Mouse (Mus musculus): ENCODE measurements around the gene Il6st. TPM values are rescaled to one million over a fixed set of nuclear protein-coding genes. Genes with fewer than 3 reads are reported as not detected.
"Not testable (repeated sequence)": the region's sequence is repeated elsewhere in the genome, so short reads cannot be mapped to it uniquely, and the experiment has no call there.

Il6st gene
- total RNA-seq (2021) = 100 to 1,000 TPM; 164 to 212 TPM

DNA sequence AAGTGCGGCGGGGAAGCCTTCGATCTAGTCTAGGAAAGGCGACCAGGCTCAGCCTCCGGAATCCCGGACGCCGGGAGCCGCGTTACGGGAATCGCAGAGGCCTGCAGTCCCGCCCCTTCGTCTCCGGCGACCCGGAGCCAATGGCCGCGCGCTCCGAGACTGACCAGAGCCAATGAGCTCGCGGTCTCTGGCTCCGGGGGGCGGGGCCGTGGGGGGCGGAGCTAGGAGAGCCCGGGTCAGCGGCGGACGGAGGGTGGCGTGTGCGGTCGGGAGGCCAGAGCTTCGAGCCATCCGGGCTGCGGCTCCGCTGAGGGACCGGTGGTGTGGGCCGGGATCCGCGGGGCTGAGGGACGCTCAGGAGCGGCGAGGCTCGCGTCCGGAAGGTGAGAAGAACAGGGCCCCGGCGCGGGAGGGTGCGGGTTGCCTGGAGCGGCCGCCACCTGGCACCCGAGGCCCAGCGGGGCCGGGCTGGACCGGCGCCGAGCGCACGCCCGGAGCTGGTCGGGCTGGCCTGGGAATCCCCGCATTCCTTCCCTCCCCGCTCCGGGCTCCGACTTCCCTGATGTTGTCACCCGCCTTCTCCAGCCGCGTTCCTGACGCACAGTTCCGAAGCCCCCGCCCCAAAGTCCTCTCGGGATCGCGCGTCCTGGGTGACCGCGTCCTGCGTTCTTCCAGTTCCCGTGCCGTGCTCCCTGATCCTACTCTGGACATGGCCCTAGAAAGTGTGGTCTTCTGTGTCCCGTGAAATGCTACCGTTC is at the start of gene Il6st:
Gene Il6st (plus strand): TSS at position 203 of the 758 bp plus-strand sequence.
- peak; percentile 98 for DNase-seq
- intact Hi-C loops (cut with DNase I) = loop anchor here (5.0 kb wide), 1 partner anchor 37 kb away; no protein-coding TSS in a partner anchor

DNA sequence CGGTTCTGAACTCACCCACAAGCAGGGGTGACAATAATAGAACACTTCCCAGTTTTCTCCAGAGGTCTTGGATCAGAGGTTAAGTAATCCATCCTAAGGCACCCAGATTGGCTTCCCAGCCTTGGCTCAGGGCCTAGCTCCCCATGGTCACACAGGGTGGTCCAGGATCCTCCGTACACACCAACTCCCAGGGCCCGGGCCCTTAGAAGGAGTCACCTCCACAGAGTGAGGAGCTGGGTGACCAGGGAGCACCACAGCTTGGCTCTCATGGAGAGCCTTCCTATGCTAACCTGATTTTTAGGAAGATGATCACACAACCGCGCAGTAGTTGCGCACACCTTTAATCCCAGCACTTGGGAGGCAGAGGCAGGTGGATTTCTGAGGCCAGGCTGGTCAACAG is 48.0 kb upstream of the Il6st start:
- intact Hi-C loops (cut with DNase I) = no loop called here
- DNase-seq = no peak

DNA sequence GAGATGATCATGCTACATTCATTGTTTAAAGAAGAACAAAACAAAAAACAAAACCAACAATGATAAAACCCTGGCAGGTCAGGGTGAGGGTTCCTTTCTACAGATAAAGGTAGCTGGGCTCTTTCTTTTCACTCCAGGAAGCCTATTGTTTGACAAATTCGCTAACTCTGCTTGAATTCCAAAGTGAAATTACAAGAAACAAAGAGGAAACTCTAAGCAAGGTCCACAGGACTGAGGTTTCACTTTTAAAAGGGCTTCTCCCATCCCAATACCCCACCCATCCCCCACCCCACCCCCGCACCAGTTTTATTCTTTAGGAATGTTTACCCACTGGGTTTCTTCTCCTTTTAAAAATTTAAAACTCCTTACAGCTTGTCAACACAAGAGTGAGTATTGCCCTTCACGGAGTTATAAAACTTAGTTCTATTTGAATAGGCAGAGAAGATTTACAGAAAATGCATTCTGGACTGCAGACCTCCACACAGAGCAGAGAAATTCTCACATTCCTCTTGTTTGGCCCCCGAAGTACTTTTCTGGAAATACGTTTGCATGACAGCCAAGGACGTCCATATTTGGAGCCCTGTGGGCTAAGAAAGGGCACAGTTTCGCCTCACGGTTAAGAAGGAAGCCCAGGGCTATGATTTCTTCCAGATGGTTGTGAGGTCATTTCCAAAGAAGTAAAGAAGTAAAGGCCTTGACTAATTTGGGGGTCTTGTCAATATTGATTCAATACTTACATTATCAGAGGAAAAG is 47.3 kb upstream of the Il6st start:
- intact Hi-C loops (cut with DNase I) = no loop called here
- no peak for DNase-seq

DNA sequence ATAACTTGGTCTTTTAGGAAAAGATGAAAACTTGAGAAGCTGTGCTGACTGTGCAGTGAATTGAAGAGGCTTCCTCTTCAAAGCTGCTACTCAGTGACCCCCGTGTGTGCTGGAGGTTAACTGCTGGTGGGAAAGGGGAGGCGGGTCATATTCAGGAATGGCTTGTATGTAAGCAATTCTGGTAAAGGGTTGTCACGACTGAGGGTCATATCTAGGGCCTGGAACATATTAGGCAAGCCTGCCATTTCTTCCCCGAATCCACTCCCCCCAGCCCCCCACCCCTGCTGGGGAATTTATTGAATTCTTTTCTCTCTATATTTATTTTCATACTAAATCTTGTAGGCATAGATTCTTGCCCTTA is 46.7 kb upstream of the Il6st start:
- intact Hi-C loops (cut with DNase I) = no loop called here
- DNase-seq = no peak

DNA sequence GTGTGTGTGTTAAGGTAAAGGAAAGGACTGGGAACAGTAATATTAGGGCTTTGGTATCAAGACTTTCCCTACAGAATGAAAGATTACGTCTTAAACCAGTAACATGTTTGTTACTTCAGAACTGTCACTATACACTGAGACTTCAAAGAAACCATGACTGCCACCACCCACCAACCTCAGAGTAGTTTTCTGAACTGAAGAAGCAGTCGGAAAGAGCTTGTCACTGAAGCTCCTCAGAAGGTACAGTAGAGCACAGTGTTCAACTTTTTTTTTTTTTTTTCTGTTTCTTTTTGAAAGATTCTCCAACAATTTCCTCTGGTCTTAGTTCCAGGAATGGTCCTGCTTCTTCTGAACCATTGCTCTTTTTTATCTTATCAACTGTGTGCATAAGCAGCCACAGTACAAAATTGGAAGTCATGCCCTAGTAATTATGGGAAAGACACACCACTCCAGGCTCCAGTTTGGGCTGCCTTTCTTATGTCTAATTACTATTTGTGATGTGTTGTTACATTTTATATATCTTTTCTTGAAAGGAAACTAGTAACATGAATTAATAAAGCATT is 45.9 kb upstream of the Il6st start:
- intact Hi-C loops (cut with DNase I) = no loop called here
- no peak for DNase-seq

DNA sequence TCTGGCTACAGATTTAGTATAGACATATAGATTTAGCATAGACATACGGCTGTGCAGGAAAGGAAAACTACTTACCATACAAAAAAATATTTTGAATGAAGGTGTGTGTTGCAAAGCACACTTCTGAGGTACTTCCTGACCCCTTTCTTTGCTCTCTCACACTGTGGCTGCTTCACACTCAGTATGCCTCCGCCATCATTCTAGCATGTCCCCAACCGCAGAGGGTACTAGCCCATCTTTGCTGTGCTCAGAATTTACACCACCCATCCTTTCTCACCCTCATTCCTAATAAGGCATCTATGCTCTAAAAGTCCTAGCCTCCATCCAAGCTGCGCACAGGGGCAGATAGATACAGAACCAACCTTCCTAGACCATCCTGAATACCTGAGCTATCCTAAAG is 45.3 kb upstream of the Il6st start:
- no peak for DNase-seq
- intact Hi-C loops (cut with DNase I) = no loop called here

DNA sequence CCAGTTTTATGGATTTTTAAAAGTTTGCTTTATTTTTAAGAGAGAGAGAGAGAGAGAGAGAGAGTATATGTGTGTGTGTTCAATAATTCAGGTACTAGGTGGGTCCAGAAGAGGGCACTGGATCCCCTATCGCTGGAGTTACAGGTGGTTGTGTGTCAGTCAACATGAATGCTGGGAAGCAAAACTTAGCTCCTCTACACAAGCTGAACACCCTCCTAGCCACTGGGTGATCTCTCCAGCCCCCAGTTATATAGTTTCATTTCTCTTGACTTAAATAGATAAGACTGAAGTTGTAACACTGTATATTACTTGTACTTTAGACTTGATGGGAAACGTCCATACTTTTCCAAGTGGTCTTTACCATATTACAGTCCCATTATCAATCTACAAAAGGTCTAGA is 39.7 kb upstream of the Il6st start:
- no peak for DNase-seq
- intact Hi-C loops (cut with DNase I) = no loop called here

DNA sequence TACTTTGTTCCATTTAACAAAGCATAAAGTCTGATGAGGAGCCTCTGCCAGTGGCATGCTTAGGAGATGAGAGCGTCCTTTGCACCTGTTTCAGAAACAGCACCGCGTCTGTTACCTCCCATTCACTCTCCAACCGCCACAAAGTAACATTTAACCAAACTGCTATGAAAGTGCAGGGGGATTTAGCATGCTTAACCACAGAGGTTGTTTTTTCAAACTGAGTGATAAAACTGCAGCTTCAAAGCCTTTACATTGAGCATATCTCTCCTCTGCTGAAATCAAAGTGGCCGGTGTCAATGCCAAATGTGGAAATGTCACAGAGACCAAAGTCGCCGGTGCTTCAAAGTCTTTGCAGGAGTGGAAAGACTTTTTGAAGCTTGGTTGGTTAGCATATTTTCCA is 39.2 kb upstream of the Il6st start:
- intact Hi-C loops (cut with DNase I) = loop anchor here (5.0 kb wide), 1 partner anchor 38 kb away; the partner anchor contains the start of gene Il6st
- DNase-seq = no peak

DNA sequence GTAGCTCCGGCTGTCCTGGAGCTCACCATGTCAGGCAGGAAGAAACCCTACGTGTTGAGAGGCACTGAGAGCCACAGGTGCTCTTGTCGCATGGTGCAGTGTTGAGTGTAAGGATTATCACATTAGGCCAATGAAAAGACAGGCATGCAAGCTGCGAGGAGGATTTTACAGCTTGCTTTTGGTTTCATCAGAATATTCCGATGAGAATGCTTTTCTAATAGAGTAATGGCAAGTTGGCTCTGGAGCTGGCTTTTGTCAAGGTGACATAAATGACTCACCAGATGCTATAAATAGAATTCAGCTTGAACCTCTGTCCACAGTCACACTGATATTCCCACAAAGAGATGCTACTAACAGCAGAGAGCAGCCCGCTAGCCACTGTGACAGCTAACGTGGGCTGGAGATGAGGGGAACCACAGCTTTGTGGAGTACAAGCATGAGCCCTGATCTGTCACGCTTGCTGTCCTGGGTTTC is 38.7 kb upstream of the Il6st start:
- peak; percentile 53 to 59 for DNase-seq
- intact Hi-C loops (cut with DNase I) = loop anchor here (5.0 kb wide), 1 partner anchor 37 kb away; the partner anchor contains the start of gene Il6st

DNA sequence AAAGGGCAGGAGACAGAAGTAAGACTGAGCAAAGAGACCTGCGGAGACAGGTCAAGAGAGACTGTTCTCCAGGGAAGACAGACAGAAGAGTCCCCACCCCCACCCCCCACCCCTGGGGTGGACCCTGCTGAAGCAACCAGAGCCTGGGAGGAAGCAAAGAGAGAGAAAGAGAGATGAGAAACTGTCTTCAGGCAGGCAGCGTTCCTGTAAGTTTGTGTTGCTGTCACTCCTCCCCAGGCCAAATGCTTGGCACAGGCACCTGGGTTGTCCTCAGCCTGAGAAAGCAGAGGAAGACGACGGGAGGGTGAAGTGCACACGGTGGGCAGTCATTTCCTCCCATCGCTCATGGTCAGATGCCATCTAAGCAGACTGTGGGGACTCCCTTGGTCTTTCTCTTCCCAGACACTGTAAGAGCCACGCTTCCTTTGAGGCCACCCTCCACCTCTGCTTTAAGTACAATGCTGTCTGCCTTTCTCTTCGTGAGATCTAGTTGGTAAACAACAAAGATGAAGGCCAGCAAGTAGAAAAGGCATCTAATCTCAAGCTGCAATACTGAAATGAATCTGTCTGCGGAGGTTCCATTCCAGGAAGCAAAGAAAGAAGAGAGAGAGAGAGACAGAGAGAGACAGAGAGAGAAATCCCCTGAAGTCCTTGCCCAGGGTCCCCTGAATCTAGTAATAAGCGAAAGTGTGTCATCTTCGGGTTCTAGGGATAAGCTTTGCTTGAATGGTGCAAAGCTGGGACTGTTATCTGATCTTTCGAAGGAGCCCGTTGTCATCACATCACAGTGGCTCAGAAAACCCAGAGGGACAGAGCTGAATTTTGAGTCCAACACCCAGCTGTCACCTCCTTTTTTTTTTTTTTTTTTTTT is 37.4 kb upstream of the Il6st start:
- peak in 1 of 2 experiments; percentile 26 for DNase-seq
- intact Hi-C loops (cut with DNase I) = loop anchor here (5.0 kb wide), 1 partner anchor 36 kb away; the partner anchor contains the start of gene Il6st

DNA sequence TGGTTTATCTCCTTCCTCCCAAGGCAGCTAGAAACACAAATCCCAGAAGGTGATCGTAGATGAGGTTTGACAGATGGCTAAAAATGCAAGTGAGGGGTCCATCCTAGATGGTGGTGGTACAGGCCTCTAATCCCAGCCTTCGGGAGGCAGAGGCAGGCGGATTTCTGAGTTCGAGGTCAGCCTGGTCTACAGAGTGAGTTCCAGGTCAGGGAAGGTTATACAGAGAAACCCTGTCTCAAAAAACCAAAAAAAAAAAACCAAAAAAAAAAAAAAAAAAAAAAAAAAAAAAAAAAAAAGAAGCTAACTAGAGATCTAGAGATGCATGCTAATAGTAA is 36.8 kb upstream of the Il6st start:
- not testable (repeated sequence) for DNase-seq
- intact Hi-C loops (cut with DNase I) = loop anchor here (5.0 kb wide), 1 partner anchor 35 kb away; the partner anchor contains the start of gene Il6st

DNA sequence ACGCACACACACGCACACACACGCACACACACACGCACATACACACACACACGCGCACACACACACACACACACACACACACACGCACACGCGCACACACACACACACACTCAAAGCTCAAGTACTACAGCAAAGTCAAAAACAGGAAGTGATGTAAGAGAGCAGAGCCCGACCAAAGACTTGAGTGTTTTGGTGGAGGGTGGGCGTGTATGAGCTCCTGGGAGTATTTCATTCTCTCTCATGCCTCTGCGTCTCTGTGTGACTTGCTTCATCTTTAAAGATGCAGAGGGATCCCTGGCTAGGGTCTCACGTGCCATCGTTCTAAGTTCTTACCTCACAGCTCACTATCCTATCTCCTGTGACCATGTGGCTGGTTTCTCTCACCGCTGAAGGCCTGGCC is 36.3 kb upstream of the Il6st start:
- no peak for DNase-seq
- intact Hi-C loops (cut with DNase I) = loop anchor here (5.0 kb wide), 1 partner anchor 35 kb away; the partner anchor contains the start of gene Il6st

DNA sequence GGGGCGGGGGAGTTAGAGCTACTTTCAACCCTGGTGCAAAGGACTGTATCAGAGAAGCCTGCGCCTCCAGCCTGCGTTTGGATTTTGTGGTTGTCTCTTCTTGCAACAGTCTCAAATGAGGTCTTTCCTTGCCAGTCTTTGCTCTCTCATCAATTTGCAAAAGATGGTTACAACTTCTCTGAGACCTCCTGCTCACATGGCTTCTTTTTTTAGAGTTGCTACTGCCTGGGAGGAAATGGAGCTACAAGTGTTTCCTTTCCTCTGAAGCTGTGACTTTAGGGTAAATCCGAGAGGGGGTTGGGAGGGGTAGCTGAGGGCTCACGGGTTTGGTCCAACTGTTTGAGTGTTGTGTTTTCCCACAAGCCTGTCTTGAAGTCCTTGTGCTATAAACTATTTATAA is 30.6 kb upstream of the Il6st start:
- no peak for DNase-seq
- intact Hi-C loops (cut with DNase I) = no loop called here

DNA sequence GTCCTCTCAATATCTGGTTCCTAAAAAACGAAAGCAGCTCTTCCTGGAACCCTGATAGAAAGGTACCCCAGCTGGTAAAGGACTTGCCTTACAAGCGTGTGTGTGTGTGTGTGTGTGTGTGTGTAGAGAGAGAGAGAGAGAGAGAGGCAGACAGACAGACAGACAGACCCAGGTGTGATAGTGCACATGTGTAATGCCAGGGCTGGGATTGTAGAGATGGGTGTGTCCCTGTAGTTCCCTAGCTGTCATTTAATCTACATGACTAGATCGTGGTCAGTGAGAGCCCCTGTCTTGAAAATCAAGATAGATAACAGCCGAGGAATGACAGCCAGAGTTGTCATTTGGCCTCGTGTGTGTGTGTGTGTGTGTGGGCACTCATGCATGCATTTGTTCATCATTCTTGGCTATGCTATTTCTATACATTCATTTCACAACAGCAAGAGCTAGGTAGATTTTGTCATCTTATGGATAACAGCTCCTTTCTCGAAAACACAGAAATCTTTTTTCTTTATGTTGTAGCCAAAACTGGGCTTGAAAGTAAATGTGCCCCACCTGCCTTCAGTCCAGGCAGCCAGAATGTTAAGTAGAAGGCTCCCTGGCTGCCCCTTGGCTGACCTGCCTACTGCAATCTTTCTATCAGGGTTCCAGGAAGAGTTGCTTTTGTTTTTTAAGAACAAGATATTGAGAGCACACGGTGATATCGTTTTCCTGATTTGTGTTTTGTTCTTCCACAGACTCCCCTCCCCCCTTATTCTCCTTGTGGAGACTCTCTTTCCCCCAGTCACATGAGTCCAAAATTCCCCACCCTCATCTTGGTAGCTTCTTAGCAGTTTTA is 28.4 kb upstream of the Il6st start:
- intact Hi-C loops (cut with DNase I) = no loop called here
- DNase-seq = no peak

DNA sequence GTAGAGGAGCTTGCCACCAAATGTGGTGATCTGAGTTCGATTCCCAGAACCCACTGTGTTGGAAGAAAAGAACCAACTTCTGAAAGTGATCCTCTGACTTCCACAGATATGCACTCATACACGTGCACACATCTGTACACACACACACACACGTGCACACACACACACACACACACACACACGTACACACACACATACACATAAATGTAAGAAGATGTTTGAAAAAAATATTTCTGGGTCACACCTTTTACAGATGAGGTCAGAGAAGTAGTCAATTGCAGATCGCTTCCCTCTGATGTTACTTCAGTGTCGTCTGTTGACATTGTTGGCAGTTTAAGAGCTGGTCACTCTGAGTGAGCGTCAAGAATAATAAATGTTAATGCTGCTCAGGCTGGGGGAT is 27.6 kb upstream of the Il6st start:
- no peak for DNase-seq
- intact Hi-C loops (cut with DNase I) = no loop called here

DNA sequence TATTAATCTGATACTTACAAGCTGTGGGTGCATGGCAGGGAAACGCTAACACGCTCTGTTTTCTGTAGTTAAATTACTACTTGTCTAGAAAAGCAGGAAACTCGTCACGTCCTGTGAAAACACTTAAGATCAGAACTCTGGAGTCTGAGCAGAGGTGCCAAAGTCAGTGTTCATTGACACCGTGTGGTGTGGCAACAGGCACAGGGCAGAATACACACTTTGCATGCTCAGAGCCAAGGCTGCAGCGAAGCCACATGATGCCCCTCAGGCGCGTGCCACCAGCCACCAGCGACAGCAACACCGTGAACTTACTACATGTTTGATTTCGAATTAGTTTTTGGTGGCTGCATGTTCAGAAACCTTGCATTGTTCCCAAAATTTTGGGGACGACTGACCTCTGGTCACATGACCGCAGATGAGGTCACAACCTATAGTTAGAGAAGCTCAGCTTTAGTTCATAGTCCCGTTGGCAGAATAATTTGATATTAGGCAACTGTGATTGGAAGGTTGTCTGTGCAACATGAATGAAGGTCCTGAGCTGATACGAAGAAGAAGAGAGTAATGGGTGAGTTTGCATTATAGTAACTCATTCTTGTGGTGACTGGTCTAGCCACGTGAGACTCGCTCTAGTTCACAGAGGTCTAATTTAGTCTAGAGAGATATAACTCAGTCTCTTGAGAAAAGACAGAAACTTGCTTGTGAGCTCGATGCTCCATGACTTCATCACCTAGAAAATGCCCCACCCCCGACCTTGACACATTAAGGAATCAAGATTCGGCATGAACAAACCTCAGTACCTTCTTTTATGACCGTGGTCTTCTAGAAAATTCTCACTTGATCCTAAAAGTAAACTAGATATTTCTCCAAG is 25.6 kb upstream of the Il6st start:
- intact Hi-C loops (cut with DNase I) = no loop called here
- no peak for DNase-seq

DNA sequence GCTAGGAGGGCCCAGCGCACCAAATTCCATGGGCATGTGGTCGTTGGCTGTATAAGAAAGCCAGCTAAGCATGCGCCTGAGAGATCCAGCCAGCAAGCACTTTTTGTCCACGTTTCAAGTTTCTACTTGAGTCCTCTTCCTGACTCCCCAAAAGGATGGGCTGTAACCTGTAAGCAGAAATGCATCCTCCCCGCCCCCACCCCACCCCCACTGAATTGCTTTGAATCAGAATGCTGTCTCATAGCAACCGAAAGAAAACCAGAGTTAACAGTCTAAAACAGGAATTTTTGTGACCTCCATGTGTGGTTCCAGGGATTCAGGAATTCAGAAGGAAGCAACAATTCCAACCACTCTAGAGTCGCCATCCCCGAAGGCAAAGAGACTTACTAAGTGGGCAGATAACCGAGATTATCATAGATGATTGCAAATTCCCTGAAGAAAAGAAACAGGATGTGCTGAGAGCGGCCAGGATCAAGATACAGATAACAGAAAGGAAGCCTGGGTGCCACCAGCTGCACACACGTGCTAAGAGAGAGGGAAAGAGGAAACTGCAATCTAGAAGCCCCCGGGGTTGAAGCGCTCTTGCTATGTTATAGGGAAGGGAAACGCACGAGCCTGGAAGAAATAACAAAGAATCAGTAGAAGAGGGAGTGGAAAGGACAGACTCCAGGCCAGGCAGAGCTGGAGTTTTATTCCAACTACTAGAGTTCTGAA is 24.6 kb upstream of the Il6st start:
- DNase-seq = peak in 1 of 2 experiments; percentile 26
- intact Hi-C loops (cut with DNase I) = no loop called here

DNA sequence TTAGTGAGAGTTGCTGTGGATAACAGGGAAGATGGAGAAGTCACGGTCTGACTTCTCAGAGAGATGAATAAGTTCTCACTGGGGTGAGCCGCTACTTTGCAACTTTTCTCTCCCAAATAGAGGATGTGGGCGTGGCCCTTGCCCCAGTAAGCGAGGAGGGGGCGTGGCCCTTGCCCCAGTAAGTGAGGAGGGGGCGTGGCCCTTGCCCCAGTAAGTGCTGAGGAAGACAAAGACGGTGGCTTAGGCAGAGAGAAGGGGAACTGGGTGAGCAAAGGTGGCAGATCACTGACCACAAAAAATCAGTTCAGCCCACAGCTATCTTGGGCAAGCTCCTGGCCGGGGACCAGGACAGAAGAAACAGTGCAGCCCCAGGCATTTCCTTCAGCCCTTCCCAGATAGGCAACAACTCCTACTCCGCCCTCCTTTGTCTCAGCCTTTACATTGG is 23.9 kb upstream of the Il6st start:
- intact Hi-C loops (cut with DNase I) = loop anchor here (1.0 kb wide), 1 partner anchor 14 kb away; no protein-coding TSS in a partner anchor
- DNase-seq = peak; percentile 62
